Mouse (Mus musculus): ENCODE measurements around the gene Fanca.
"Not testable (repeated sequence)": the region's sequence is repeated elsewhere in the genome, so short reads cannot be mapped to it uniquely, and the experiment has no call there.

Gene Fanca

DNA sequence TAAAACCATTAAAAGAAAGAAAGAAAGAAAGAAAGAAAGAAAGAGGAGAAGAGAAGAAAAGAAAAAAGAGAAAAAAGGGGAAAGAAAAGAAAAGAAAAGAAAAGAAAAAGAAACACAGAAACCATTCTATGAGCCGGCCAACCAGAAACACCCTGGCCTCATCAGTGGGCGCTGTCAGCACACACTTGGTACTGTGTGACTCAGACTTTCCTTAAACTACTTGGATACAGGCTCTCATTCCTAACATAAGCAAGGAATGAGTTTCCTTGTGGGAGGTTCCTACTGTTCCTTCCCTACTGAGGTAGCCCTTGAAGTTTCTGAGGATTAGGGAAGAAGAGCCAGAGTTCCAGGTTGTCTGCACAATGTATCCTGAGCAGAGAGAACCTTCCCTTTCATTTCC is 12.9 kb upstream of the Fanca start:
- DNase-seq (ENCODE audit: low read depth, low spot score) = no peak

DNA sequence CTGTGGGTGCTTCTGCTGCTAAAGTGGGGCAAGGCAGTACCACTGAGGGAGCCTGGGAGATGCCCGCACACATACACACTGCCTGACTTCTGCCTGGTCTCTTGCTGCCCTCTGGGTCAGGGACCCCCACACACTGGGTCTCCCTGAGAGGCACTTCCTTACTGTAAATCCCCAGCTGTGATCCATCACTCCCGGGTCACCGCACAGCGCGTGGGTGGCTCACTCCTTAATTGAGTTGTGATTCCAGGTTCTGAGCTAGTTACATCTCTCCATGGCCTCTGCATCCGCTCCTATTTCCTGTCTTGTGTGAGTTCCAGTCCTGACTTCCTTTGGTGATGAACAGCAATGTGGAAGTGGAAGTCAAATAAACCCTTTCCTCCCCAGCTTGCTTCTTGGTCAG is 12.3 kb upstream of the Fanca start:
- DNase-seq (ENCODE audit: low read depth, low spot score) = no peak

DNA sequence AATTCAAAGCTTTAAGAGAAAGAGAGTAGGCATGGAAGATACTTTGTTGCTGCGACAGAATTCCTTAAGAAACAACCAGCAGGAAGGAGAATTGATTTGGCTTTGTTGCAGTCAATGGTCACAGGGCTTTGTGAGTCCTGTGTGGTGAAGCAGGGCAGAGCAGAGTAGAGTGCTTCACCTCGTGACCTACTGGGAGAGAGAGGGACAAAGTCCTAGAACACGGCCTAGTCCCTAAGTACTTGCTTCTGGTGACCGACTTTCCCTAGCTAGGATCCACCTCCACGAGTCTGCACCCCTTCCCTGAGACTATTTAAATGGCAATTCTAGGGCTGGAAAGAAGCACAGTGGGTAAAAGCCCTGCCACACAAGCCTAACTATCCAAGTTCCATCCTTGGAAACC is 11.6 kb upstream of the Fanca start:
- DNase-seq (ENCODE audit: low read depth, low spot score) = no peak

DNA sequence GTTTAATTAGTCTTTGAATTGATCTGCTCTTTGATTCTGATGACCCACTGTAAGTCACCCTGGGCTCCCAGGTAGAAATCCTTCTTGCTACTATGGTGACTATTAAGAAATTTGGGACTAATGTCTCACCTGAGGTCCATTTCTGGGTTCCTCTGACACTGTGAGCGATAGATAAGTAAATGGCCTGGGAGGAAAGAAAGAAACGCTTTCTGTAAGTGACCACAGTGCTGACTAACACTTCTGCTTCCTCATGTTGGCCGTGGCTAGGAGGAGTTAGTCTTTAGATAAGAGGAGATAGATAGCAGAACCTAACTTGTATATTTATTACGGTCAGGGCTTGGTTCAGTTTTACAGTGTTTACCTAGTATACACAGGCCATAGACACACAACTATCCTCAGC is 11.0 kb upstream of the Fanca start:
- DNase-seq (ENCODE audit: low read depth, low spot score) = no peak

DNA sequence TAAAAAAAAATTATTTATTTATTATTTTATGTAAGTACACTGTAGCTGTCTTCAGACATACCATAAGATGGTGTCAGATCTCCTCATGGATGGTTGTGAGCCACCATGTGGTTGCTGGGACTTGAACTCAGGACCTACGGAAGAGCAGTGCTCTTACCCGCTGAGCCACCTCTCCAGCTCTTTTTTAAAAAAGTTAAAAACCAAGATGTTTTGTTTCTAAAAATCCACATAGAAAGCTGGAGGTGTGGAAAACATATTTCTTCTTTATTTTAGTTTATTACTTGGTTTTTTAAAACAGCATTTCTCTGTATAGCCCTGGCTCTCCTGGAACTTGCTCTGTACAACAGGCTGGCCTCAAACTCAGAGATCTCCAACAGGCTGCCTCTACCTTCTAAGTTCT is 10.2 kb upstream of the Fanca start:
- DNase-seq (ENCODE audit: low read depth, low spot score) = no peak

DNA sequence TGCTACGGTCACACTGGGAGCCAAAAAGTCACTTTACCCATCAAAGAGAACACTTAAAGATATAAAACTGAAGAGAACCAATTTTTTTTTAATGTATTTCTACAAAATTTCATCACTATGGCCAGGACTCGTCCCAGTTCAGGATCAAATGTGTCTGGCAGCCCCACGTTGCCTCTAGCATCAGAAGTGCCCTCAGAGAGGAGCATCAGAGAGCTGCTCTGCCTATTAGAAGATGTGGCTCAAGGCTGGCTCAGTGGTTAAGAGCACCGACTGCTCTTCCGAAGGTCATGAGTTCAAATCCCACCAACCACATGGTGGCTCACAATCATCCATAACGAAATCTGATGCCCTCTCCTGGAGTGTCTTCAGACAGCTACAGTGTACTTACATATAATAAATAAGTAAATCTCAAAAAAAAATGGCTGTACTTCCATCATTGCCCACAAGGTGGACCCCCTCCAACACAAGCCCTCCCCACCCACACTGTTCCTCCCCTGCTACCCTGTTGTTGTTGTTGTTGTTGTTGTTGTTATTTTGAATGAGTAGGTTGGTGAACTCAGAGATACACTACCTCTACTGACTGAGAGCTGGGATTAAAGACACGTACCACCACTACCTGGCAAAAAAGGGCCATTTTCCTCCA is 1.3 kb upstream of the Fanca start:
- peak; percentile 70 for DNase-seq (ENCODE audit: low read depth, low spot score)

DNA sequence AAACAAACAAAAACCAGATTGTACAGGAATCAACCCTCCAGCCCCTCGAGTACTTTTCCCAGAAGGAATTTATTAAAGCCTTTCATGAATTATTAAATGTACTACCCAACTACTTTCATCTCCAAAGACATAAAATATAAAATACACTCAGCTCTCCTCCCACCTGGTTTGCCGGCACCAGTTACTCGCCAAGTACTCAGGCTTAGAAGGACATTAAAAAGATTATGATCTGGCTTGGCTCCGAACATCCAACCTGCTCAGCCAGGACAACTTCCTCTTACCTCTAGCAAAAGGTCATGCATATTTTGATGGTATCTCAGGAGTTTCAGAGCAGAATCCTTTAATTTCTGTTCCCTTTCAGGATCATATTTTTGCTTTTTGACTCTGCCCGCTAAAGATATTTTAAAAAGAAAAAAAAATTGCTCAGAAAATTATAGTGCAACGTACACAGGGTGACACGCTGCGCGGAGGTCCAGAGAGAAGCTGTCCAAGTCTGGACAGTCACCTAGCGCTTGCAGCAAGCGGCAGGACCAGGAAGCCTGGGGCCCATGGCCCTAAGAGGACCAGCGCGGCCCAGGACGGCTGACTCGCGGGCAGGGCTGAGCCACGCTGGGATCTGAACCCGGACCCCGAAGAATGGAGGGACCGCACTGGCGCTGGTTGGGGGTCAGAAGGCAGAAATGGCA is 452 bp downstream of the Fanca start:
- DNase-seq (ENCODE audit: low read depth, low spot score) = no peak

DNA sequence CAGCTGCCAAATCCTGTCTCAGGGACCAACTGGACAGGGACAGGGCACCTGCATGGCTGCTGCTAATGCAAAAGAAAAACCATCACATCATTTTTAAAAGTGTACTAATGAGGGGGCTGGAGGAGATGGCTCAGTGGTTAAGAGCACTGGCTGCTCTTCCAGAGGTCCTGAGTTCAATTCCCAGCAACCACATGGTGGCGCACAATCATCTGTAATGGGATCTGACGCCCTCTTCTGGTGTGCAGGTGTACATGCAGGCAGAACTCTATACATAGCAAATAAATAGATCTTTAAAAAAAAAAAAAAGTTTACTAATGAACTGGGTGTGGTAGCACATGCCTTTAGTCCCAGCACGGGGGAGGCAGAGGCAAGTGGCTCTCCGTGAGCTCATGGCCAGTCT is 9.6 kb downstream of the Fanca start:
- DNase-seq (ENCODE audit: low read depth, low spot score) = no peak

DNA sequence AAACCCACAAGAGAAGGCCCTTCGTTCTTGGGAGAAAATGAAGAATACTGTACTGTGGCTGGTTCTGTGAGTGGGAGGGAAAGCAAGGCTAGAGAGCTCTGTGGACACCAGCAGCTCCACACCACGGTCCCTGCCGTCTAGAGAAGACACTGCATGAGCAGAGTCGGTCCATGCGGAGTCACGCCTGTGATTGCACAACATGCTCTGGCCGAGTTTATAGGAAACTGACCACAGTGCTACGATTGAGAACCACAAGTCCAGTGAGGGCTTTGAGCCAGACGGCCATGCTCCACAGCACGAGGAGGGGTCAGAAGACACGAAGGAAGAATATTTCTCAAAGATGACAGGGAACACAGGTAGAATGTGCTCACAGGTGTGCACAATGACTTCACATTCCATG is 20.1 kb downstream of the Fanca start:
- DNase-seq (ENCODE audit: low read depth, low spot score) = no peak

DNA sequence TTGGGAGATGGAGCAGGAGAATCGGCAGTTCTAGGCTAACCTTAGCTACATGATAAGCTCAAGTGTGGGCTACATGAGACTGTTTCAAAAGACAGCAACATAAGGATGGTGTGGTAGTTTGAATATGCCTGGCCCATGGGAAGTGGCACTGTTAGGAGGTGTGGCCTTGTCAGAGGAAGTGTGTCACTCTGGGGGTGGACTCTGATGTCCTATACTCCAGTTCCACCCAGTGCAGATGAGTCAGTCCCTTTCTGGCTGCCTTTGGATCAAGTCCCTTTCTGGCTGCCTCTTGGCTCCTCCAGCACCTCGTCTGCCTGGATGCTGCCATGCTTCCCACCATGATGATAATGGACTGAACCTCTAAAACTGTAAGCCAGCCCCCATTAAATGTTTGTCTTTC is 25.6 kb downstream of the Fanca start:
- DNase-seq (ENCODE audit: low read depth, low spot score) = no peak

DNA sequence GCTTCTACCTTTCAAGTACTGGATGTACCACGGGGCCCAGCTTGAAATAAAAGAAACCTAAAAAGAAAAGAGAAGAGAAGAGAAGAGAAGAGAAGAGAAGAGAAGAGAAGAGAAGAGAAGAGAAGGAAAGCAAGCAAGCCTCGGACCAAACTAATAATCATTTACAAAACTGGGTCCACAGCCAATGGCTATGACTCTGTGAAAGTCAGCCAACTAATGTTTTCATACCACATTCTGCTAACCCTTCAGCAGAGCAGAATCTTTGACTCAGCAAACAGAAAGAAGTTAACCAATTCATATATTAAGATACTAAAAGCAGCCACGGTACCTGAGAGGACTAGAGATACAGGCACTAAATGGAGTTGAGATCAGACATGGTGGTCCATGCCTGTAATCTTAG is 26.1 kb downstream of the Fanca start:
- no peak for DNase-seq (ENCODE audit: low read depth, low spot score)

DNA sequence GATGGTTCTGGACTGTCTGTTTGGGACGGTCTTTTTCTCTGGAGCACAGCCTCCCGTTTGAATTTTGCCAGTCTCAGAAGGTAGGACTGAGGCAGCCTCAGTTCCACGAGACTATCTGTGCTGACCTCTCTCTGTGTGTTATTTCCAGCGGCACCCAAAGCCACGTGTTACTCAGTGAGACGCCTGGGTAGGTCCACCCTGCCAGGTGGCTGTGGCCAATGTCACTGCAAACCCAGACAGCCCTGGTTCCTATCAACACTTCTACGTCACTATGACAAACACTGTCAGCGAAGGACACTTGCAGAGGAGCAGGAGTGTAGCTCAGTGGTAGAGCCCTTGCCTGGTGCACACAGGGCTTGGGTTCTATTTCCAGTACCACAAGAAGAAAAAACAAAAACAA is 26.7 kb downstream of the Fanca start:
- no peak for DNase-seq (ENCODE audit: low read depth, low spot score)

DNA sequence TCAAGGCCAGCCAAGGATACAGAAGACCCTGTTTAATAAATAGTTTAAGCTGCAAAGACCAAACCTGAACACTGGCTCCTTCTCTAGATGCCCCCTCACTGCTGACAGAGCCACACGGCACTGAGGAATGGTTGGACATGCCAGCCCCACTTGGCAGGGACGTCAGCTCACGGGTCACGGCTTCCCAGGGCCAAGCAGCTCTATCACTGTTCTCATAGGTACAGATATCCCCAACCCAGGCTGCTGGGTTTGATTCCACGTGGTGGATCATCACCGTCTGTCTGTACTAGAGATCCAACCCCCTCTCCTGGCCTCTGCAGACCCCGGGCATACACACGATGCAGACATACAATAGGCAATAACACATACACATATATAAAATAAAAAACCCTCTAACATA is 27.7 kb downstream of the Fanca start:
- no peak for DNase-seq (ENCODE audit: low read depth, low spot score)

DNA sequence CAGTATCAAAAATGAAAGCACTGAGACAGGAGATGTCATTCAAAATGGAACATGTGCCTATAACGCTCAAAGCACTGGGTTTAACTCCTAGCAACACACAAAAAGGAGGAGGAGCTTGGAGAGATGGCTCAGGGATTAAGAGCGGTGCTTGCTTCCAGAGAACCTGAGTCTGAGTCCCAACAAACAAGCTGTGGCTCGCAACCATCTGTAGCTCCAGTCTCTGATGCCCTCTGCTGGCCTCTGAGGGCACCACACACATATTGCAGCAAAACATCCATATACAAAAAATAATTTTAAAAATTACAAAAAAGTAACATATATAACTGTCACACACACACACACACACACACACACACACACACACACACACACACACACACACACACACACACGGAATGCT is 28.2 kb downstream of the Fanca start:
- peak; percentile 68 for DNase-seq (ENCODE audit: low read depth, low spot score)

DNA sequence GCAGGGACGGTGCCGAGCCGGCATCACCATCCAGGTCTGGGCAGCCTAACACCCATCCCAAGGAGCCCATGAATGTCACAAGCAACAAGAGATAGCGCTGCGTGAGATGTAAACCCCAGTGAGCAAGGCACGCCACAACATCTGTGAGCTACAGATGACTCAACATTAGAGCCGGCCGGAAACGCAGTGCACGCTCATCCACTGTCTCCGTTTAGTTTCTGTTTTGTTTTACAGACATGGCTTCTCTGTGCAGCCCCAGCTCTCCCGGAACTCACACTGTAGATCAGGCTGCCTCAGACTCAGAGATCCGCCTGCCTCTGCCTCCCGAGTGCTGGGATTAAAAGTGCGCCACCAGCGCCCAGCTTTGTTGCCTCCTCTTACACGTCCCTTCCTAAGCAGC is 31.0 kb downstream of the Fanca start:
- DNase-seq (ENCODE audit: low read depth, low spot score) = no peak

DNA sequence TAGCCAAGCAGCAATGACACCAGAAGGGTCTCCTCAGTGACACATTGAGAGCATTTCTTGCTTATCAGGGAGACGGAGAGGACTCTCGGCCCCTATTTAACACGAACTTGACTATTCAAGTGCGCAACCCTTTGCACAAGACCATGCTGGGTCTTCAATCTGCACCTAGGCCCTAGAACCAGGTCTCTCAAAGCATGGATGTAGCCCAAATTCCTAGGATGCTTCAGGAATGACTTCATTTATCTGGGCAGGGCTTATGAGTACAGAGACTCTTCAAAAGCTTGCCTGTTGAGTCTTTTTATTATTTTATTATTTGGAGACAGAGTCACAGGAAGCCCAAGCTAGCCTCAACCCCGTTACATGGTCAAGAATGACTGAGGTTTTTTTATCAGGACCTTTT is 33.9 kb downstream of the Fanca start:
- no peak for DNase-seq (ENCODE audit: low read depth, low spot score)

DNA sequence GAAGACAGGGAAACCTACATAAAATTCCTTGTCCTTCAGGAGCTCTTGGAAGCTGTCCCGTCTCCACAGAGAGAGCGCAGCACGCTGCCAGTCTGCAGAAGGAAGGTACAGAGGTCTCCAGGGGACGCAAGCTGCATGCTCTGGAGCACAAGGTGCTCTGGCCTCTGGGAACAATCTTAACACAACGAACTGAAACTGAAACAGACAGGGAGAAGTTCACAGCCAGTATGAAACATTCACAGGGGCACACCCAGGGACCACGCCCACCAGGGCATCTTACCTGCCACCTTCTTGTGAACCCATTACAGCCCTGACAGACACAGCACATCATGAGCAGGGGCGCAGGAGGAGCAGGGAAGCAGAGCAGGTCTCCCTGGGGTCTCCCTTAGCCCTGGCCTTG is 34.4 kb downstream of the Fanca start:
- no peak for DNase-seq (ENCODE audit: low read depth, low spot score)

DNA sequence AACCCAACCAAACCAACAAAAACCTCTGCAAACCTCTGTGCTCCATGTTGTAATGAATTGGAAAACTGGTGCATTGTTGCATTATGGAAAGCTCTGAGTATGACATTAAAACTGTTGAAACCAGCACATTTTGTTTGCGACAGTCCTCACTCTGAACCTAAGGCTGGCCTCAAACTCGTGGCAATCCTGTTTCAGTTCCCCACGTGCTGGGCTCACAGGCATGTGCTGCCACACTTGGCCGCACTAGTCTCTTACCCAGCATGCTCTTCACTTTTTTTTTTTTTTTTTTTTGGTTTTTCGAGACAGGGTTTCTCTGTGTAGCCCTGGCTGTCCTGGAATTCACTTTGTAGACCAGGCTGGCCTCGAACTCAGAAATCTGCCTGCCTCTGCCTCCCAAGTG is 35.4 kb downstream of the Fanca start:
- DNase-seq (ENCODE audit: low read depth, low spot score) = not testable (repeated sequence)

DNA sequence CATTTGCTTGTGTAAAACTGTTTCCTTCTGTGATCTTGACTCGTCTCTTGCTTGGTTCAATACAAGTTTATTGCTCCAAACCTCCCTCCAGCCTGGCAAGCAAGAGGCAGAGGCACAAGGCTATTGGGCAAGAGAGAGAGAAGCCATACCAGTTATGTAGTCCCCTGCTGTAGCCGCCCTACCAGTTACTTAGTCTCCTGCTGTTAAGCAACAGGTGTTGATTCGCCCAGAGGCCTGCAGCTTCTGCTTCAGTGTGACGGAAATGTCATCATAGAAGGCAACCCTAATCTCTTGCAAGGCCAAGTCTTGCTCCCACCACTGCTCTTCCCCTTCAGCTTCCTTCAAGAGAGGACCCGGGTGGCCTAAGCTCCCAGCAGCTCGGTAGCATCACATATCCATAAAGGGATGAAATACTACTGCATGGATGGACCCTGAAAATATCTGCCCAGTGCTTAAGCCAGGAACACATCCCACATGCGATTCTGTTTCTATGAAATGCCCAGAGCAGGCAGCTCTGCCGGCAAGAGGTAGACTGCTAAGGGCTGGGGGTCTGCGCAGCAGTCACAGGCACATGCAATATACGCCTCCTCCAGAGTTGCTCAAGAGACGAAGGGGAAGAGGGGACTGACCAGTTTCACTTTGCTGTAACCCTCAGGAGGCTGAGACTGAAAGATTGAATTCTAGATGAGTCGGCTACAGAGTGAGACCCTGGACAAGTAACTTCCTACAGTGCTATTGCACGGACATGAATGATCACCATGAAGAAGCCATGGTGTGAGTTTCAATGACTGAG is 37.9 kb downstream of the Fanca start:
- no peak for DNase-seq (ENCODE audit: low read depth, low spot score)

DNA sequence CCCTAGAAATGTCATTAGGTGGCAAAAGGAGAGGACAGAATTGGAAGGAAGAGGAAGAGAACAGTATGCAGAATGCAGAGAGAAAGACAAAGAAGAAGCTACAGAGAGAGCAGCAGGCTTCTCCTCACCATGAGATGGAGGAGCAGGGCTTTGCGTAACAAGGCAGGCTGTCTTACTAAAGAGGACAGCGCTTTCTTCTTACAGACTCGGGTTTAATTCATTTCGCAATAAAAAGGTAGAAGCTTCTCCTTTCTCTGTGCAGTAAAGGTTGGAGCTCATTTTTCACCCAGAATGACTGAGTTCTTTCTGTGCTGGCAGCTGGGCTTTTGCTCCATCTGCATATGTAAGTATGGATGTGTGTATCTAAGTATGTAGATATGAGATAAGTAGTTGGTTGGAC is 38.5 kb downstream of the Fanca start:
- no peak for DNase-seq (ENCODE audit: low read depth, low spot score)

DNA sequence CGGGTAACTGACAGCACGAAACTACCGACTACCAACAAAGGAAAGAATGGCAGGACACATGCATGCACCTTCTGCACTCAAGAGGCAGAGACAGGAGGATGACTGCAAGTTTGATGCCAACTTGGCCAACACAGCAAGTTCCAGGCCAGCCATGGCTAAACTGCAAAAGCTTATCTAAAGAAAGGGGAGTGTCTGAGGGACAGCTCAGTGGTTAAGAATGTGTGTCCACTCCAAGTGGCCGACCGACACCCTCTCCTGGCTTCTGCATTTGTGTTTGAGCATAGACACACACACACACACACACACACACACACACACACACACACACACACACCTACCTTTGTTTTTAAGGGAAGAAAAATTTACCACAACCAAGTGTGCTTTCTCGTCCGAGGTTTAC is 39.9 kb downstream of the Fanca start:
- no peak for DNase-seq (ENCODE audit: low read depth, low spot score)

DNA sequence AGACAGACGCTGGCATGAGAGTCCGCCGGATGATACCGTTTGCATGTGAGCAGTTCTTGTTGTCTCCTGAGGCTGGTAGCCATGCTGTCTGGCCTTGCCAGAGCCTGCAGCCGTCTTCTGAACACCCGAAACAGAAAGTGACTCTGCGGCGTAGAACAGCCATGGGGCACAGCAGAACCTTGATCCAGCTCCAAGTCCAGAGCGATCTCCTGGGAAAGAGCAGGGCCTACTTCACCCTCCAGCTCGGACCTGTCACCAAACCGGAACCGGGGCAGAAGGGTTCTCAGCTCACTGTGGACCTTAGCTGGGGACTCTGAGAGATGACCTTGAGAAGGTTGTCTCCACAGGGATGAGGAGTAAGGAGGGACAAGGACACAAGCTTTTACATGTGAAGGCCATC is 43.3 kb downstream of the Fanca start:
- no peak for DNase-seq (ENCODE audit: low read depth, low spot score)

DNA sequence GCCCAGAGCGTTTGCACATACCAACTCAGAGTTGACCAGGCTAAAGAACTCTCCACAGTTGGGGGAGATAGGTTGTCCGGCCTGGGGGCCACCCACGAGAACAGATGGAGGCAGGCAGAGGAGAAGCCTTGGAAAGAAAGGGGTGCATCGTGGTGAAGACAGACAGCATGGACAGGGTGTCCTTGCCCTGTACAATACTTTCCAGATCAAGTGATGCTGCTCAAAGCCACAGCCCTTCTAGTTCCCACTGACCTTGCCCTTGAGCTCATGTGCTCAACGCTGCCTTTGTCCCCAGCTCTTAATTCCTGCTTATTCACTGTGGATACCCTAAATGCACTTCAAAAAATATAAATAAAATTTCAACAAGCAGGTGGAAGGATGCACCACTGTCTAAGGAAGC is 43.9 kb downstream of the Fanca start:
- no peak for DNase-seq (ENCODE audit: low read depth, low spot score)
